Mouse (Mus musculus) olfactory bulb, adult 2 months (tissue): ENCODE data around the gene Isg20. TPM values are rescaled to one million over a fixed set of nuclear protein-coding genes. Genes with fewer than 3 reads are reported as not detected.

ENCODE experiments used
- H3K27ac ChIP-seq: fragments of 200-500 bp; 2 replicates; pipeline ENCODE4 v1.5.1; 2012; ENCODE audit warnings: low read depth, low read length; ENCODE audit not compliant: insufficient read depth
- H3K4me1 ChIP-seq: fragments of 200-500 bp; 2 replicates; pipeline ENCODE4 v1.6.1; 2012; ENCODE audit warnings: low read length; ENCODE audit not compliant: control insufficient read depth, insufficient read depth
- H3K4me3 ChIP-seq: fragments of 200-500 bp; 2 replicates; pipeline ENCODE4 v1.5.1; 2012; ENCODE audit warnings: mild to moderate bottlenecking, low read depth, low read length, moderate library complexity; ENCODE audit not compliant: insufficient read depth
- CTCF ChIP-seq: fragments of 200-500 bp; IDR thresholded peaks from 2 replicates; pipeline ENCODE4 v1.5.1; 2012; ENCODE audit warnings: low read depth, mild to moderate bottlenecking, low read length, moderate library complexity; ENCODE audit not compliant: insufficient read depth
- POLR2A ChIP-seq: fragments of 200-500 bp; IDR thresholded peaks from 2 replicates; pipeline ENCODE4 v1.6.1; 2012; ENCODE audit warnings: mild to moderate bottlenecking, low read depth, low read length, moderate library complexity; ENCODE audit not compliant: insufficient read depth
- WGBS: fragments of 180-500 bp; shearing (Covaris S2); methylation state at CpG from one replicate; pipeline ENCODE4 v1.1.7; 2018; 5-methylcytosine and 5-hydroxymethylcytosine counted together
- polyA plus RNA-seq: library from polyadenylated mRNA; stranded (reverse); fragments of >200 nt; gene quantifications from 2 replicates; pipeline ENCODE4 v1.2.4, GENCODE M21; 2012; ENCODE audit warnings: low replicate concordance; ENCODE audit not compliant: missing spikeins, insufficient read depth, insufficient read length

Gene Isg20
- polyA plus RNA-seq, 1 experiment = not detected

- no peaks in the 10 kb centered on the region for H3K4me1 ChIP-seq
- H3K27ac ChIP-seq = no peak overlapping the region
- TF ChIP-seq POLR2A (no peak), CTCF (no peak)
- 88% methylated on average over 3 of the region's 3 CpGs for WGBS
- H3K4me3 ChIP-seq = no peak overlapping the region
These were observed 14.0 kb downstream of the Isg20 start for GRCm38 (mm10) chr7:78927266-78927665.

DNA sequence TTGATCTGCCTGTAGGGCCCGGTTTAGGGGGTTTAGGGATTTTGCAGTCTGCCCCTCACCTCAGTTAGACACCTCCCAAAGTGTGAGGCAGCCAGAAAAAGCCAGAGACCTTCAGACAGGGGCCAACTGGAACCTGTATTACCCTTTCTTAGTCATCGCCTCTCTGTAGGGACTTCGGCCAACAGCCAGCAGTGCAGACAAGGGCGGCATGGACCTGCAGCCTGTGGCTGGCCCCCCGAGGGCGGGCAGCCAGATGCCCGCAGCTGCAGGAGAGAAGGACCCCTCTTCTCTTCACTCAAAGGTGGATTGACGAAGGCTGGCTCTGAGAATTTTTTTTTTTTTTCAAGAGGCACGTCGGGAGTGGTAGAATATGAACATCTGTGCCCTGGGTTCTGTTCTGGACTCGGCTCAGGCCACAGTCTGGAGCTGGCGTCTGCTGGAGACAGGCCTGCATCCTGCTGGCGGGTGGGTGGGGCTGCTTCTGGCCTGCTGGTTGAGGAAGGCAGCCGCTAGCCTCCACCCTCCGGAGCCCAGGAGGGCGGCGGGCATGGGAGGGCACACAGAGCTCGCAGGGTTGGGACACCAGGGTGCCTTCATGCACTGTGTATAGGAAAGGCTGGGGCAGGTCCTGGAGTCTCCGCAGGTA lies 25.9 kb downstream of the Isg20 start:
- TF ChIP-seq POLR2A (no peak), CTCF (no peak)
- Histone ChIP-seq H3K27ac (no peak overlapping the region), H3K4me3 (no peak overlapping the region), H3K4me1 (0 out of 2 replicates have a peak, but pooled peaks cover 4% of the 10 kb centered on the region)
- WGBS = 65% methylated on average over 19 of the region's 19 CpGs

- Histone ChIP-seq H3K4me1 (0 out of 2 replicates have a peak, but pooled peaks cover 4% of the 10 kb centered on the region), H3K27ac (no peak overlapping the region), H3K4me3 (no peak overlapping the region)
- TF ChIP-seq CTCF (no peak), POLR2A (no peak)
- 93% methylated on average over 3 of the region's 3 CpGs for WGBS
These were observed 27.7 kb downstream of the Isg20 start for GRCm38 (mm10) chr7:78940971-78941370.

DNA sequence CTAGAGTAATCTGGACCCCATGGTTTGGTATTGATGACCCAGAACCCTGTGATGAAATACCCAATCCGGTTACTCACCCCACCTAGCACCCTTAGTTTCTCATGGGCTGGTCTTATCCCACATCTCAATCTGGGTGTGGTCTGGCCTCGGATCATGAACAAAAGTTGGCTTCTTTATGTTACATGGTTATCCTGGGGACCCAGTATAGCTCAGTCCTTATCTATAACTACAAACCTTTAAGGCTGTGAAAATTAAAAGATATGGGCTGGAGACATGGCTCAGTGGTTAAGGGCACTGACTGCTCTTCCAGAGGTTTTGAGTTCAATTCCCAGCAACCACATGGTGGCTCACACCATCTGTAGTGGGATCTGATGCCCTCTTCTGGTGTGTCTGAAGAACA lies 29.3 kb downstream of the Isg20 start:
- TF ChIP-seq POLR2A (no peak), CTCF (no peak)
- WGBS = 95% methylated on average over 2 of the region's 2 CpGs
- Histone ChIP-seq H3K4me3 (no peak overlapping the region), H3K4me1 (0 out of 2 replicates have a peak, but pooled peaks cover 4% of the 10 kb centered on the region), H3K27ac (no peak overlapping the region)

- 28% methylated on average over 11 of the region's 11 CpGs for WGBS
- no peak overlapping the region for H3K27ac ChIP-seq
These were observed 40.8 kb downstream of the Isg20 start for GRCm38 (mm10) chr7:78953886-78954572.

GRCm38 (mm10) chr7:78954619-78955018 lies 41.4 kb downstream of the Isg20 start:
- no peak for TF ChIP-seq CTCF
- no peak for TF ChIP-seq POLR2A

More at GRCm38 (mm10) chr7:78953886-78954572, 40.8 kb downstream of the Isg20 start:
- TF ChIP-seq CTCF (no peak), POLR2A (no peak)
- peaks cover 2% of the 10 kb centered on the region; the same call in 1 of the 2 replicates for H3K4me1 ChIP-seq
- no peak overlapping the region for H3K4me3 ChIP-seq

DNA sequence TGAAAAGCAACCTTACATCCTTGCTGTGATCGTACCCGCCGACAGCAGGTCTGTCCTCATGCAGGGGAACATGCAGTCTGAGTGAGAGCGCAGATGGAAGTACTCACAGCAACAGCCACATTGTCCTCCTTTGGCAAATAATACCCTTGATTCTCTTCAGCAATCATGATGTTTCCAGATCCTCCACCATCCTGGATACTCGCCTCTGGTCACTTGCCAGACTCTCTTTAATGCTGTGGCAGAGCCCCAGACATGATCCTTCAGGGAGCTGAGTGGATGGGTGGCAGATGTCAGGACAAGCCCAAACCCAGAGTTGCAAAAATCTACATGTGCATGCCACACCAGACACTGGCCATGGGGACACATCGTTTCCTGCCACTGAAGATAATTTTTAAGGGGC lies 41.9 kb downstream of the Isg20 start:
- WGBS = 70% methylated on average over 6 of the region's 6 CpGs
- peaks cover 2% of the 10 kb centered on the region; the same call in 1 of the 2 replicates for H3K4me1 ChIP-seq
- TF ChIP-seq POLR2A (no peak), CTCF (no peak)

More at GRCm38 (mm10) chr7:78954619-78955018, 41.4 kb downstream of the Isg20 start:
- peaks cover 2% of the 10 kb centered on the region; the same call in 1 of the 2 replicates for H3K4me1 ChIP-seq
- no peak overlapping the region for H3K4me3 ChIP-seq
- no peak overlapping the region for H3K27ac ChIP-seq
- 84% methylated on average over 6 of the region's 6 CpGs for WGBS

GRCm38 (mm10) chr7:78958499-78959073 lies 45.4 kb downstream of the Isg20 start:
- H3K27ac ChIP-seq = no peak overlapping the region
- WGBS = 63% methylated on average over 6 of the region's 6 CpGs
- H3K4me3 ChIP-seq = no peak overlapping the region
- H3K4me1 ChIP-seq = peaks cover 2% of the 10 kb centered on the region; the same call in 1 of the 2 replicates
- TF ChIP-seq POLR2A (no peak), CTCF (no peak)

More for the DNA sequence above, 41.9 kb downstream of the Isg20 start:
- H3K27ac ChIP-seq = no peak overlapping the region
- no peak overlapping the region for H3K4me3 ChIP-seq

DNA sequence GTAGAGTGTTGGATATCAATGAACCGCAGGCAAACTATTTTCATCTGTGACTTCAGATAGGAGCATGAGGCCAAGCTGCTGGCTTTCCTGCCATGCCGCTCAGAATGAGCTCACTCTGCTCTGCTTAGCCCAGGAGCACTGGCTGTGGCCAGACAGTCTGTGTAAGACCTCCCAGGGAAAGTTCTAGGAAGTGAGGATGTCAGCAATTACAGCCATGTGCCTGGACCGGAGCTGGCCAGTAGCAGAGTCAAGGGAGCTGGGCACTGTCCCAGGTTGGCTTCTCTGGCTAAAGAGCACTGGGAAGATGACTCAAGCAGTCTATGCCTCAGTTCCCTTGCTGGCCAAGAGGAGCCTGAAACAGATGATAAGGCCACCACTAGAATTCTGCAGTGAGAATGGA lies 50.7 kb downstream of the Isg20 start:
- 82% methylated on average over 3 of the region's 3 CpGs for WGBS
- no peak overlapping the region for H3K4me3 ChIP-seq
- no peak for TF ChIP-seq CTCF
- no peak for TF ChIP-seq POLR2A

More for the DNA sequence above, 50.7 kb downstream of the Isg20 start:
- no peaks in the 10 kb centered on the region for H3K4me1 ChIP-seq
- H3K27ac ChIP-seq = no peak overlapping the region

Other genes starting within 250 kb of the Isg20 start
- 50.1 TPM in 1 of 2 replicates, not detected in the other for gene Ntrk3, start 175.4 kb upstream of the Isg20 start, polyA plus RNA-seq
- gene Mrps11, start 130.3 kb upstream of the Isg20 start, polyA plus RNA-seq = not detected in 2 replicates
- not detected in 2 replicates for gene Mrpl46, start 129.9 kb upstream of the Isg20 start, polyA plus RNA-seq
- not detected in 2 replicates for gene Det1, start 66.2 kb upstream of the Isg20 start, polyA plus RNA-seq
- gene Aen, start 17.6 kb upstream of the Isg20 start, polyA plus RNA-seq = not detected in 2 replicates
- not detected in 2 replicates for gene Acan, start 140.1 kb downstream of the Isg20 start, polyA plus RNA-seq
- not detected in 2 replicates for gene Hapln3, start 217.6 kb downstream of the Isg20 start, polyA plus RNA-seq
- not detected in 2 replicates for gene Mfge8, start 235.6 kb downstream of the Isg20 start, polyA plus RNA-seq